Comparison of ENCODE assay signal across 8 mouse cellular contexts in the genomic region with DNA sequence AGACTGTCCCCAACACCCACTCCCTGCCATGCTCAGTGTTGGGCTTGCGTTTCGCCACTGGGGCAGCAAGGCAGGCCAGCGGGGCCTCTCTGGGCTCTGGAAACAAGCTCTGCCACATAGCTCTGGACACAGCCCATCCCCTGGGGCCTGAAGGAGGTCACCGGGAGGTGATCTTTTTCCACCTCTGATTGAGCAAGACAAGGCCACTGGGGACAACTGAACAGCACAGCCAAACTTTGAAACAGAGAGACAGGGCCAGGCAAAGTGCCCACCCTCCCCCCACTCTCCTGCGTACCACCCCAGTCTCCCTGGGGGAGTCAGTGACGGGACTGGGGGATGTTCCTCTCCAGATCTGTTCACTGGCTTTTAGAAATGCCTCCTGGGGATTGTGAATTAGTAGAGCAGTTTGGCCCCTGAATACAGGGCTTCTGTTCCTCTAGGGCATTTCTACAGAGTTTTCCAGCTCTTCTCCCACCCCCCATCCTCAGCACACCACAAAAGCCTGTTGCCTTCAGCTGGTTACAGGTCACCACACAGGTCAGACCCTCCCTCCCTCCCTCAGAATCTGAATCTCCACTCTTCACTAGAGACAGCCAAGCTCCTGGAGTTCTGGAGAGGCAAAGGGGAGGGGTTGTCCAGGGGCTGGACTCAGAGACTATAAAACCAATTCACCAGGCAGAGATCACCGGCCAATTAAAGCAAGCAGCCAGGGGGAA. TPM values are rescaled to one million over a fixed set of nuclear protein-coding genes. Genes with fewer than 3 reads are reported as not detected.
DNase-seq lines count a peak whose midpoint lies in the region; ATAC-seq lines count a peak whose summit lies in the region.

No protein-coding gene starts in this region.

- no peaks in the 10 kb centered on the region for H3K9me3 ChIP-seq in embryonic facial prominence, embryonic 13.5 days
- no peaks in the 10 kb centered on the region for H3K9me3 ChIP-seq in limb, embryonic 10.5 days (replicated peaks)
- H3K9me3 ChIP-seq in midbrain, embryonic 14.5 days (ENCODE audit: control insufficient read depth, low read length): no peaks in the 10 kb centered on the region

- H3K36me3 ChIP-seq in embryonic facial prominence, embryonic 13.5 days: peaks cover 8% of the 10 kb centered on the region
- H3K36me3 ChIP-seq in limb, embryonic 10.5 days: peaks cover 15% of the 10 kb centered on the region
- no peaks in the 10 kb centered on the region for H3K36me3 ChIP-seq in midbrain, embryonic 14.5 days (ENCODE audit: control insufficient read depth, insufficient read depth, low read length)

- H3K27ac ChIP-seq in embryonic facial prominence, embryonic 13.5 days: peak overlapping the region; percentile 51; the same call in 1 of the 2 replicates
- H3K27ac ChIP-seq in limb, embryonic 10.5 days: peak overlapping the region; percentile 92
- H3K27ac ChIP-seq in midbrain, embryonic 14.5 days (replicated peaks; ENCODE audit: low read depth, low read length): no peak overlapping the region

- DNase-seq in Muller cell, postnatal 12 days (ENCODE audit: inconsistent ontology term): peak; percentile 95
- DNase-seq in heart, postnatal 36 days: peak; percentile 81 to 86
- DNase-seq in limb, embryonic 10.5 days (ENCODE audit: low spot score): no peak
- DNase-seq in midbrain, embryonic 14.5 days: no peak
- no peak for DNase-seq in cerebellum, postnatal 36 days
- DNase-seq in thymus, postnatal 0 days (ENCODE audit: low spot score): no peak
- no peak for DNase-seq in spleen, postnatal 36 days (ENCODE audit: low spot score in 2 of 2)

- ATAC-seq in embryonic facial prominence, embryonic 13.5 days (ENCODE audit: insufficient number of reproducible peaks, insufficient read depth, low FRiP score, low TSS enrichment, low read depth): no peak
- 0 out of 2 replicates have a peak, but pooled peaks have one; percentile 25 for ATAC-seq in midbrain, embryonic 14.5 days (ENCODE audit: low FRiP score, low TSS enrichment)

- H3K4me2 ChIP-seq in embryonic facial prominence, embryonic 13.5 days: no peak overlapping the region
- no peak overlapping the region for H3K4me2 ChIP-seq in midbrain, embryonic 14.5 days (ENCODE audit: low read length)

- no peak overlapping the region for H3K4me3 ChIP-seq in embryonic facial prominence, embryonic 13.5 days
- H3K4me3 ChIP-seq in limb, embryonic 10.5 days: peak overlapping the region; percentile 20; the same call in 1 of the 2 replicates
- H3K4me3 ChIP-seq in midbrain, embryonic 14.5 days (replicated peaks; ENCODE audit: low read depth, low read length): no peak overlapping the region

- H3K4me1 ChIP-seq in embryonic facial prominence, embryonic 13.5 days: peaks cover 54% of the 10 kb centered on the region
- H3K4me1 ChIP-seq in limb, embryonic 10.5 days: peaks cover 64% of the 10 kb centered on the region
- H3K4me1 ChIP-seq in midbrain, embryonic 14.5 days (ENCODE audit: control insufficient read depth, insufficient read depth, low read length): peaks cover 34% of the 10 kb centered on the region

- intact Hi-C loops in heart, postnatal 36 days (cut with DNase I): no loop called here

- WGBS in embryonic facial prominence, embryonic 13.5 days: 8% methylated on average over 7 of the region's 7 CpGs
- 6% methylated on average over 7 of the region's 7 CpGs for WGBS in limb, embryonic 10.5 days
- WGBS in midbrain, embryonic 14.5 days: 7% methylated on average over 7 of the region's 7 CpGs

- H3K9ac ChIP-seq in embryonic facial prominence, embryonic 13.5 days: peak overlapping the region; percentile 40; the same call in 1 of the 2 replicates
- 0 out of 2 replicates have a peak overlapping the region, but pooled peaks have one; percentile 9 for H3K9ac ChIP-seq in midbrain, embryonic 14.5 days (replicated peaks; ENCODE audit: low read length)

- no peaks in the 10 kb centered on the region for H3K27me3 ChIP-seq in embryonic facial prominence, embryonic 13.5 days
- no peaks in the 10 kb centered on the region for H3K27me3 ChIP-seq in limb, embryonic 10.5 days (ENCODE audit: low read depth, poor library complexity, severe bottlenecking)
- H3K27me3 ChIP-seq in midbrain, embryonic 14.5 days (ENCODE audit: control insufficient read depth, insufficient read depth, low read length): no peaks in the 10 kb centered on the region

RNA-seq across cellular contexts. Expression of gene Bmf, which starts 19.9 kb away (rescaled TPM):
- 4.1 and 4.3 TPM in 2 replicates for polyA plus RNA-seq in embryonic facial prominence, embryonic 13.5 days (2015; fragmentation: Nextera tagmentation; extraction: Ambion mirVana)
- total RNA-seq in heart, postnatal 36 days (2021): 1 to 10 TPM; 6.7 to 8.2 TPM
- 4.2 and 5.5 TPM in 2 replicates for polyA plus RNA-seq in limb, embryonic 10.5 days (2016; fragmentation: Nextera tagmentation; extraction: Ambion mirVana)
- polyA plus RNA-seq in midbrain, embryonic 14.5 days (2014; fragmentation: Nextera tagmentation; extraction: Ambion mirVana): 1.9 and 2.8 TPM in 2 replicates
- 10.0 and 10.6 TPM in 2 replicates for polyA plus RNA-seq in thymus, postnatal 0 days (2015; fragmentation: Nextera tagmentation; extraction: Ambion mirVana)

RNA-seq across cellular contexts. Expression of gene Srp14, which starts 50.1 kb away (rescaled TPM):
- polyA plus RNA-seq in embryonic facial prominence, embryonic 13.5 days (2015; fragmentation: Nextera tagmentation; extraction: Ambion mirVana): 275 TPM in 2 replicates
- 100 to 1,000 TPM; 114 to 118 TPM for total RNA-seq in heart, postnatal 36 days (2021)
- polyA plus RNA-seq in limb, embryonic 10.5 days (2016; fragmentation: Nextera tagmentation; extraction: Ambion mirVana): 227 and 232 TPM in 2 replicates
- 327 and 366 TPM in 2 replicates for polyA plus RNA-seq in midbrain, embryonic 14.5 days (2014; fragmentation: Nextera tagmentation; extraction: Ambion mirVana)
- 372 and 403 TPM in 2 replicates for polyA plus RNA-seq in thymus, postnatal 0 days (2015; fragmentation: Nextera tagmentation; extraction: Ambion mirVana)

Comparison
In these comparisons a context has a peak if more than half of its experiments do, and no peak if none do; other contexts are left out.
1. DNase-seq: peak in Muller cell, postnatal 12 days (single experiment) and heart, postnatal 36 days (2 of 2); none in limb, embryonic 10.5 days (single experiment), midbrain, embryonic 14.5 days (single experiment), cerebellum, postnatal 36 days (0 of 2), thymus, postnatal 0 days (single experiment) and spleen, postnatal 36 days (0 of 2).